Mouse (Mus musculus): Measurements from ENCODE around the gene Ephb6. TPM values are rescaled to one million over a fixed set of nuclear protein-coding genes. Genes with fewer than 3 reads are reported as not detected.

The Ephb6 gene
- total RNA-seq (2021) (1 to 10 TPM; 1.6 to 2.0 TPM), polyA plus RNA-seq (2012; rRNA removed) (1.9 and 2.1 TPM in 2 replicates)
- long read RNA-seq, partial matches to known transcripts = 1 of 2 reads
- long read RNA-seq, other reads (novel, unspliced or antisense) = 0 of 2 reads

- Histone ChIP-seq H3K9ac (ENCODE audit: low read depth, low read length) (peak within 1 kb of the TSS; percentile 67), H3K79me2 (replicated peaks; ENCODE audit: control insufficient read depth, insufficient read depth, low read length) (no peaks in the 10 kb centered on the region), H3K4me1 (ENCODE audit: control insufficient read depth, insufficient read depth, low read length) (no peaks in the 10 kb centered on the region), H3K4me3 (peak within 1 kb of the TSS; percentile 51), H3K27me3 (ENCODE audit: control insufficient read depth, insufficient read depth, low read length) (no peaks in the 10 kb centered on the region), H3K27ac (no peak within 1 kb of the TSS; the same call in 1 of the 2 replicates), H3K36me3 (ENCODE audit: control insufficient read depth, insufficient read depth, low read length) (no peaks in the 10 kb centered on the region)
- TF ChIP-seq CTCF (IDR thresholded peaks at IDR 0.05) (no peak), POLR2A (IDR thresholded peaks at IDR 0.05; ENCODE audit: insufficient read depth, low read depth, low read length) (no peak), EP300 (IDR thresholded peaks at IDR 0.05; ENCODE audit: insufficient read depth, low read depth, low read length) (no peak)
- DNase-seq = peak; percentile 75 to 79
- intact Hi-C loops (cut with DNase I) = no loop called here
- under 1% methylated on average over 67 of the region's 68 CpGs for WGBS
These were observed at the start of gene Ephb6 for GRCm38 (mm10) chr6:41605061-41605793. Gene Ephb6 (plus strand): TSS chr6:41605482.

GRCm38 (mm10) chr6:41556389-41556788 is 48.9 kb upstream of the Ephb6 start:
- H3K27ac ChIP-seq = no peak overlapping the region
- intact Hi-C loops (cut with DNase I) = no loop called here

DNA sequence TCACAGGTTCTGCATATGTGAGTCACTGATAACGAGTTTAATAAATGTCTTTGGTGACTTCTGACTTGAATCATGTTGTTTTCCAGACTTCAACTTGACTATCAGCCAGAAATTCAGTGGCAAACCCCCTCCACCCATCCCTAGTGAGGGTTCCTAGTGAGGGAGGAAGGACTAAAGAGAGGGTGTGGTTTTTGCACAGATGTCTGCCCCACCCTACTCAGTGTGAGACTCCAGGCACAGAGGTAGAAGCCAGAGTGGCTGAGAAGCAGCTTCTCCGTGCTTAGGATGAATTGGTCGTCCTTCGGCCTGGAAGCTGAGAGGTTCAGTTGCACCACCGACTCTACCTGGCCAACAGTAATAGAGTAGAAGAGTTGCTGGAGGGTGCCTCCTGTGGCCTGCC is 47.8 kb upstream of the Ephb6 start:
- TF ChIP-seq EP300 (IDR thresholded peaks at IDR 0.05; ENCODE audit: insufficient read depth, low read depth, low read length) (no peak), CTCF (IDR thresholded peaks at IDR 0.05) (no peak), POLR2A (IDR thresholded peaks at IDR 0.05; ENCODE audit: insufficient read depth, low read depth, low read length) (no peak)
- Histone ChIP-seq H3K4me3 (no peak overlapping the region), H3K27ac (no peak overlapping the region), H3K79me2 (replicated peaks; ENCODE audit: control insufficient read depth, insufficient read depth, low read length) (no peaks in the 10 kb centered on the region), H3K4me1 (ENCODE audit: control insufficient read depth, insufficient read depth, low read length) (no peaks in the 10 kb centered on the region), H3K27me3 (ENCODE audit: control insufficient read depth, insufficient read depth, low read length) (no peaks in the 10 kb centered on the region), H3K36me3 (ENCODE audit: control insufficient read depth, insufficient read depth, low read length) (no peaks in the 10 kb centered on the region), H3K9ac (ENCODE audit: low read depth, low read length) (no peak overlapping the region)
- intact Hi-C loops (cut with DNase I) = no loop called here
- no peak for DNase-seq
- WGBS = 64% methylated on average over 5 of the region's 5 CpGs

More at GRCm38 (mm10) chr6:41556389-41556788, 48.9 kb upstream of the Ephb6 start:
- H3K4me1 ChIP-seq (ENCODE audit: control insufficient read depth, insufficient read depth, low read length) = no peaks in the 10 kb centered on the region
- no peak for DNase-seq
- no peaks in the 10 kb centered on the region for H3K27me3 ChIP-seq (ENCODE audit: control insufficient read depth, insufficient read depth, low read length)
- no peaks in the 10 kb centered on the region for H3K36me3 ChIP-seq (ENCODE audit: control insufficient read depth, insufficient read depth, low read length)
- no peak for TF ChIP-seq POLR2A (IDR thresholded peaks at IDR 0.05; ENCODE audit: insufficient read depth, low read depth, low read length)
- TF ChIP-seq CTCF (IDR thresholded peaks at IDR 0.05) = peak; percentile 40
- no peaks in the 10 kb centered on the region for H3K79me2 ChIP-seq (replicated peaks; ENCODE audit: control insufficient read depth, insufficient read depth, low read length)
- H3K9ac ChIP-seq (ENCODE audit: low read depth, low read length) = no peak overlapping the region
- H3K4me3 ChIP-seq = no peak overlapping the region

DNA sequence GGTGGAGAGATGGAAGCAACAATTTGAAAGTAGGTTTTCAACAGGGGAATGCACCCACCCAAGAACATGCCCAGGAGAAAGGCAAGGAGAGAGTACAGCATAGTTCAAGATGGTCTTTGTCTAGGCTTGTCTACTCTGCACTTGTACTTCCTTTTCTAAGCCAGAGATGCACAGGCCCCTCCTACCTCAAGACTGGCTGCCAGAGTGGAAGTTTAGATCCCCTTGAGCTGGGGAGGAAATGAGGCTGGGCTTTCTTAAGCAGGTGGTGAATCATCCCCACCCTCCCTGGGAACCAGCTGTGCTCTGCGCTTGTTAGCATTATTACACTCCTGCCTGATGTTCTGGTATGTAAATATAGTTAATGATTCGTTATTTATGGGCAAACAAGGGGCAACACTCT is 47.0 kb upstream of the Ephb6 start:
- TF ChIP-seq EP300 (IDR thresholded peaks at IDR 0.05; ENCODE audit: insufficient read depth, low read depth, low read length) = no peak
- no peak for TF ChIP-seq POLR2A (IDR thresholded peaks at IDR 0.05; ENCODE audit: insufficient read depth, low read depth, low read length)
- TF ChIP-seq CTCF (IDR thresholded peaks at IDR 0.05) = no peak
- H3K4me3 ChIP-seq = no peak overlapping the region
- H3K79me2 ChIP-seq (replicated peaks; ENCODE audit: control insufficient read depth, insufficient read depth, low read length) = no peaks in the 10 kb centered on the region
- H3K27ac ChIP-seq = no peak overlapping the region
- H3K4me1 ChIP-seq (ENCODE audit: control insufficient read depth, insufficient read depth, low read length) = no peaks in the 10 kb centered on the region
- no peaks in the 10 kb centered on the region for H3K36me3 ChIP-seq (ENCODE audit: control insufficient read depth, insufficient read depth, low read length)
- intact Hi-C loops (cut with DNase I) = no loop called here
- H3K9ac ChIP-seq (ENCODE audit: low read depth, low read length) = no peak overlapping the region
- 36% methylated on average over 2 of the region's 2 CpGs for WGBS
- DNase-seq = no peak
- H3K27me3 ChIP-seq (ENCODE audit: control insufficient read depth, insufficient read depth, low read length) = no peaks in the 10 kb centered on the region

DNA sequence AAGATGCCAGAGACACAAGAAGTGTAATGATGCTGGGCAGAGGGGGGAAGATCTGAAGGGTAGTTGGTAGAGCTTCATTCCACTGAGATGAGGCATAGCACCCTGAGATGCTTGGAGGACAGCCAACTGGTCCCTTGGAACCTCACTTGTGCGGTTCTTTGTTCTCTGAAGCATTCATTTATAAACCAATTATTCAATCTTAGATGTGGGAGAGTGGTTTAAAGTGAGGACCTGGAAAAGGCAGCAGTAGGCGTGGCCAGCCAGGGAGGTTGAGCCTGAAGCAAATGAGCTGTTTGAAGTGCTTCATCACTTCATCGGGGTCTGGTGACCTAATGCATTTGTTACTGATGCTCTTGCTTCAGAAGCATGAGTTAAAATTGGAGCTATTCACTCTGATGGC is 46.0 kb upstream of the Ephb6 start:
- DNase-seq = no peak
- H3K9ac ChIP-seq (ENCODE audit: low read depth, low read length) = no peak overlapping the region
- 56% methylated on average over 3 of the region's 3 CpGs for WGBS
- H3K36me3 ChIP-seq (ENCODE audit: control insufficient read depth, insufficient read depth, low read length) = no peaks in the 10 kb centered on the region
- H3K79me2 ChIP-seq (replicated peaks; ENCODE audit: control insufficient read depth, insufficient read depth, low read length) = no peaks in the 10 kb centered on the region
- H3K4me3 ChIP-seq = no peak overlapping the region
- H3K27me3 ChIP-seq (ENCODE audit: control insufficient read depth, insufficient read depth, low read length) = no peaks in the 10 kb centered on the region
- no peaks in the 10 kb centered on the region for H3K4me1 ChIP-seq (ENCODE audit: control insufficient read depth, insufficient read depth, low read length)
- no peak overlapping the region for H3K27ac ChIP-seq
- intact Hi-C loops (cut with DNase I) = no loop called here
- TF ChIP-seq POLR2A (IDR thresholded peaks at IDR 0.05; ENCODE audit: insufficient read depth, low read depth, low read length) = no peak
- no peak for TF ChIP-seq CTCF (IDR thresholded peaks at IDR 0.05)
- no peak for TF ChIP-seq EP300 (IDR thresholded peaks at IDR 0.05; ENCODE audit: insufficient read depth, low read depth, low read length)

GRCm38 (mm10) chr6:41560273-41560672 is 45.0 kb upstream of the Ephb6 start:
- Histone ChIP-seq H3K4me3 (no peak overlapping the region), H3K4me1 (ENCODE audit: control insufficient read depth, insufficient read depth, low read length) (no peaks in the 10 kb centered on the region), H3K27ac (no peak overlapping the region), H3K79me2 (replicated peaks; ENCODE audit: control insufficient read depth, insufficient read depth, low read length) (no peaks in the 10 kb centered on the region), H3K9ac (ENCODE audit: low read depth, low read length) (no peak overlapping the region), H3K36me3 (ENCODE audit: control insufficient read depth, insufficient read depth, low read length) (no peaks in the 10 kb centered on the region), H3K27me3 (ENCODE audit: control insufficient read depth, insufficient read depth, low read length) (no peaks in the 10 kb centered on the region)
- intact Hi-C loops (cut with DNase I) = no loop called here
- TF ChIP-seq CTCF (IDR thresholded peaks at IDR 0.05) (no peak), EP300 (IDR thresholded peaks at IDR 0.05; ENCODE audit: insufficient read depth, low read depth, low read length) (no peak), POLR2A (IDR thresholded peaks at IDR 0.05; ENCODE audit: insufficient read depth, low read depth, low read length) (no peak)
- WGBS = 72% methylated on average over 2 of the region's 2 CpGs
- no peak for DNase-seq
